Mouse (Mus musculus): ENCODE measurements at regions not wholly inside any gene's neighbourhood (a gene's known extent, or its start where the extent isn't known, plus 50 kb on each side); places are given as distances from the start of the nearest gene placed in this dataset.

DNA sequence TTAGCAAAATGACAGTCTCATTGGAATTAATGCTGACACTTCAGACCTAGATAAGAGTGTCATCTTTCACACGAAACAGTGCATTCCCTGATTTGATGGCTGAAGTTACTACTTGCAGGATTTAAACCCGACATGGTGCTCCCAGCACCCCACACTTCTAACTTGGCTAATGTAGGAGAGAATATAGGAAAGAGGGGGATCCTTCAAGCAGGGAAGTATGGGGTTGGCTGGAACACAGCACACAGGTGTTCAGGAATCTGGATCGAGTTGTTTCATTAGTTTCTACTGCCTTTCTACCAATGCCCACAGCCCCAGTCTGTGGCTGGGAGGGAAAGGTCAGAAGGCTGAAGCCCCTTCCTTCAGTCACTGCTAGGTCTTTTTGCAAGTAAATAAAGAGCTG lies 79.5 kb downstream of the Mtx3 start:
- TF ChIP-seq EP300 (IDR thresholded peaks at IDR 0.05; ENCODE audit: low read depth) (no peak), CTCF (IDR thresholded peaks at IDR 0.05; ENCODE audit: low read depth) (no peak)

All from heart, postnatal 0 days (tissue).